Mouse (Mus musculus) C2C12 (cell line): ENCODE results near the gene Ppfia3.

Source experiments
- CTCF ChIP-seq: IDR thresholded peaks from one replicate; pipeline ENCODE4 v1.5.1; 2011; ENCODE audit not compliant: control insufficient read depth, insufficient read depth, insufficient read length
- FOSL1 ChIP-seq: IDR thresholded peaks from one replicate; pipeline ENCODE4 v1.8.0; 2011; ENCODE audit warnings: mild to moderate bottlenecking, low read length; ENCODE audit not compliant: poor library complexity, insufficient read depth, severe bottlenecking
- MAX ChIP-seq: IDR thresholded peaks from one replicate; pipeline ENCODE4 v1.6.1; 2011; ENCODE audit warnings: mild to moderate bottlenecking, control low read depth
- USF1 ChIP-seq: IDR thresholded peaks from one replicate; pipeline ENCODE4 v1.6.1; 2011; ENCODE audit warnings: low read depth, mild to moderate bottlenecking, control low read depth, moderate library complexity

GRCm38 (mm10) chr7:45408351-45408750, 41.5 kb upstream of the Ppfia3 start:
- TF ChIP-seq MAX: no peak
- TF ChIP-seq CTCF: no peak
- TF ChIP-seq FOSL1: no peak
- TF ChIP-seq USF1: no peak
